Mouse (Mus musculus) cortical plate, adult 2 months (tissue): ENCODE measurements around the gene Spint1.

Experiments
- CTCF ChIP-seq: fragments of 200-500 bp; IDR thresholded peaks from 2 replicates; pipeline ENCODE4 v1.5.1; 2011; ENCODE audit warnings: mild to moderate bottlenecking, control low read depth, low read length; ENCODE audit not compliant: insufficient read depth; ENCODE audit errors: extremely low read depth
- POLR2A ChIP-seq: fragments of 200-500 bp; IDR thresholded peaks from 2 replicates; pipeline ENCODE4 v1.6.1; 2011; ENCODE audit warnings: mild to moderate bottlenecking, low read length, control low read depth; ENCODE audit not compliant: insufficient read depth; ENCODE audit errors: extremely low read depth

DNA sequence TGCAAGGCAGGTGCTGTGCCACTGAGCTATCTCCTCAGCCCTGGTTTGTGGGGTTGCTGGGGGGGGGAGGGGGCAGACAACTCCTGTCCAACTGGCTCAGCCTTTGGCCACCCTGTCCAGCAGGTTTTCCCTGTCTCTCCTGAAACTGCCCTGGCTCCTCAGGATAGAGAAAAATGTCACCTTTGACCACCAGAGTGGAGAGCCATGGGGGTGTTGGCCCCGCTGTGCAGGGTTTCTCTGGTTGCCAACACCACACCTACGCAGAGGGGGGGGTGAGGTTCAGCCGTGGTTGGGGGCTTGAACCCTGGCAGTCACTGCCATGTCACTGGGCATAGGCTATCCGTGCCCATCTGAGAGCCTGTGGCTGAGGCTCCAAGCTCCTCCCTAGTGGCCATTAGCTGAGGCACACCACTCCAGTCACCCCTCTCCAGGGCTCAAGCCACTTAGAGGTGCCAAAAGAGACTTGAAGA lies 12.5 kb downstream of the Spint1 start:
- TF ChIP-seq CTCF (no peak), POLR2A (no peak)
